Mouse (Mus musculus) embryo, embryonic 11 days (tissue): ENCODE results near the gene Gabarapl2.

Experiments
- DNase-seq: peaks from one replicate; pipeline ENCODE4 v3.0.0-alpha.2; 2015

The Gabarapl2 gene

DNA sequence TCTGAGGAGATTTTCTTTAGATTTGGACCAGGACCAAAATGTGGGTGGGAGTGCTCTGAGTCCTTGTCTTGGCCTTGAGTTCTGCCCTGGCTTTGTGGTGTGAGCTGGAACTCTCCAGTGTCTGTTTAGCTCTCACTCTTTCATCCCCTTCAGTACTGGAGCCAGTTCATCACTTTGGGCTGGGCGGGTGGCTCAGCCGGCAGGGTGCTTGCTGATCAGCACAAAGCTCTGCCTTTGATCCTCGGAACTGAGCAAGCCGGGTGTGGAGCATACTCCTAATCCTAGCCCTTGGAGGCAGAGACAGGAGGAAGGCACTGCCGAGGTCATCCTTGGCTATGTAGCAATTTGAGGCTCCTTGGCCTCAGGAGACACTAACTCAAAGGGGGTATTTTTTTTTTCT, 28.5 kb downstream of the Gabarapl2 start:
- no peak for DNase-seq

GRCm38 (mm10) chr8:111974138-111974537, 33.6 kb downstream of the Gabarapl2 start:
- DNase-seq = no peak

DNA sequence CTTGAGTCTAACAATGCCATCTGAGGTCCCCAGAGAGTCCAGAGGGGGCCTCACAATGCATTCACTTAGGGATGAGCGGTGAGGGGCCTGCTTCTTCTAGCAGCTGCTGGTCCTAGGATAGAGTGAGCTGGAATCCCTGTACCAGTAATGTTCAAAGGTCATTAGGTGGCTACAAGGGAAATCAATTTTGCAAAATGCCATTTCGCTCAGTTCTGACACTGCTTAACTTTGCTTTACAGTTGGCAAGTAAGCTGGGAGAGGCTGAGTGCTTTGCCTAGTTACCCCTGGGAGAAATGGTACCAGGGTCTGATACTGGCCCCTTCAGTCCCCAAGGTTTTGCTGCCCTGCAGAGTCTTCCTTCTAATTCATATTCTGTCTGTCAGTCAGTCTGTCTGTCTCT, 35.2 kb downstream of the Gabarapl2 start:
- no peak for DNase-seq

GRCm38 (mm10) chr8:111976326-111976725, 35.8 kb downstream of the Gabarapl2 start:
- no peak for DNase-seq

DNA sequence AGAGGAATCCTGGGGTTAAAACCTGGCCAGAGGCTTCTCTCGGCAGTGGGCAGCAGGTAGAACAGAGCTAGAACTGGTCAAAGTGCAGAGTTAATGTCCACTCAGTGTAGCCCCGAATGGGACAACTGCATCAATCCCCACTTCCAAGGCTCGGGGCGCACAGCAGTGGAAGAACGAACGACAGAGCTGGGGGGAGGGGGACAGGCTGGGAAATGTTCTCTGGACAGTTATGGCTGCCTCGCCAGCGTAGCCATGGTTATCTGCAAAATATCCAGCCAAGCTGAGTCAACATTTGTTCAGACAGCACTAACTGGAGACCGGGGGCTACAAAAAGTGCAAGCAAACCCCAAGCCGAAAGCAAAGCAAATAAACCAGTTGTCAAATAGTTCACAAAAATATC, 37.6 kb downstream of the Gabarapl2 start:
- no peak for DNase-seq

DNA sequence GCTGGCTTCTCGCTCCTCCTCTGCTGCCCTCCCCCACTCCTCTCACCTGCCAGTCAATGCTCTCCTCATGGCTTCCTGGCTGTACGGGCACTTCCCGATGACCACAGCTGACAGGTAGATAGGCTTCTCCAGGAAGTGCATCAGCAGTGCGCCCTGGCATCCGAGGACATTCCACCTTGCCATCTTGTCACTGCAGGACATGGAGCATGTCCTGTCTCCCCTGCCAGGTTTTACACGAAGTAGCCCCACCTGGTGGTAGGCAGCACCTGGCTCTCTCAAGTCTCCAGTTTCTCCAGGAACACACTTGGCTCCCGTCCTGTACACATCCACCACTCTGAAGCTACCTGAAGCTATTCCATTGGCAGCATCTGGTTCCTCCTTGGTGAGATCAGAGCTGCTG, 41.6 kb downstream of the Gabarapl2 start:
- no peak for DNase-seq

GRCm38 (mm10) chr8:111984511-111984910, 44.0 kb downstream of the Gabarapl2 start:
- no peak for DNase-seq

DNA sequence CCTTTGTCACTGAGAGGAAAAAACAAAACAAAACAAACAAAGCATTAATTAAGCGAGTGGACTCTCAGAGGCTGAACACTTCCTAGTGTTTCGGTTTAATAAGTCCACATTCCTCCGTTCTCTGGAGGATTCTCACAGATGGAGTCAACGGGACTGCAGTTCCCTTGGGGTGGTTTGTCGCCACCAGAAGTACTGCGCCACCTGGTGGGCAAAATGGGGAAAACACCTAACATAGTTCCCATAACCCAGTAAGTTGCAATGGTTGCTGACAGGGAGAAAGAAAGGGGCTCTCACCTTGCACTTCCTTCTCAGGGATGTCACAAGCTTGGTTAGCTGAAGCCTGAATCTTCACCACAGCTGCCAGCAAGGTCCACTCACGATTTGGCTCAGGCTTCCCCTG, 49.4 kb downstream of the Gabarapl2 start:
- DNase-seq = peak; percentile 85

DNA sequence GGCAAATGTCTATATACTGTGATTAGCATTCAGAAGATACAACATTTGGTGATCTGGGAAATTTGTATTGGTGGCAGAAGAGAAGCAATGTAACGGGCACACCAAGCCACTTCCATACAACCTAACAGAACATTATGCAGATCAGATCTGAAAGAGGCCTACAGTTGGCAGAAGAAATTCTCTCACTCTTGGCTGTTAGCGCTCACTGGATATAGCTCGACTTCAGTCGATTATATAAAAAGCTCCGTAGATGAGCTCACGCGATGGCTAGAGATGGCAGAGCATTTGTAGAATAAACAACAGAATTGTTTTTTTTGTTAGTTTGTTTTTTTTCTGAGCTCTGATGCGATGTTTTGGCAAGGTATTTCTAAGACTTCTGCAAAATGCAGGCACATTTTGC, 50.8 kb downstream of the Gabarapl2 start:
- no peak for DNase-seq

DNA sequence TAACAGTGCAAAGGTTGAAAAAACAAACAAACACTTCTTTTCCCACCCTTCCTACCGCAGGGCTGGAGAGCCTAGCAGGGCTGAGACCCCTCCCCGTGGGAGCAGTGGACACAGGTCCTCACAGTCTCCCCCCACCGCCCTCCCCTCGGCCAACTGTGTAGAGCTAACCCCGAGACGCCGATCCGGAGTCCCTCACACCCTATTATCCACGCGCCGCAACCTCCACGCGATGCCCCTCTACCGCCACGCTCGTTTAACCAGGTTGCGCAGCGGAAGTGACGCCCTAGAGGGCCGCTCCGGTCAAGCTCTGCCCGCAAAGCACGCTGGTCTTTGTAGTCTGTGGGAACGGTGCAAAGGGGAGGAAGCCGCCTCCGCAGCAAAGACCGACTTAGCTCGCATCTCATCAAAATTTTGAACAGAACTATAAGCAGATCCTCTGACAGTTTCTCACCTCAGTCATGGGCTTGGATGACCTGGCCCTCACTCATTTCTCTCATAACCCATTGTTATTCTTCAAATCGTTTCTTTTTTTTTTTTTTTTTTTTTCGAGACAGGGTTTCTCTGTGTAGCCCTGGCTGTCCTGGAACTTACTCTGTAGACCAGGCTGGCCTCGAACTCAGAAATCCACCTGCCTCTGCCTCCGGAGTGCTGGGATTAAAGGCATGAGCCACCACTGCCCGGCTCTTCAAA, 51.7 kb downstream of the Gabarapl2 start, which contains the start of gene Adat1:
Gene Adat1 (minus strand): TSS at position 290 of the 690 bp plus-strand sequence.
- DNase-seq = peak; percentile 96

GRCm38 (mm10) chr8:111992703-111993039, 52.2 kb downstream of the Gabarapl2 start:
- no peak for DNase-seq
